Mouse (Mus musculus): ENCODE data around the gene Cdh4.

DNA sequence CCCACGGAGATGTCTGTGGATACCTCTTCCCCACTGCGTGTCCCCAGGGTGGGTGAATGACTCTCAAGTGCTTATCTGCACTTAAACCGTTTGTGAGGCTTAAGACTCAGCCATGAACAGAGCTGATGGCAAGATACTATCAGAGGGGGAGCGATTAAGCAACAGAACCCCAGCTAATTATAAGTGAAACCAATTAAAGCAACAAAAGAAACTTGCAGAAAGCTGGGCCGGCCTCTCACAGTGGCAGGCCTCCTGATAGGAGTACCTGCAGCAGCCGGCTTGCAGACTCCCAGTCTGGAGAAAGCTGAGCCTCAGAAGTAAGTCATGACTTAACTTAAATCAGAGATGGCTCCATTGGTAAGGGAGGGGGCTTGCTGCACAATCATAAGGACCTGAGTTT is 93.0 kb downstream of the Cdh4 start:
- TF ChIP-seq TAL1 (IDR thresholded peaks at IDR 0.05; ENCODE audit: low read length) = no peak
- no peak for TF ChIP-seq GATA1 (IDR thresholded peaks at IDR 0.05; ENCODE audit: low read length)

All from erythroblast, embryonic 14.5 days (primary cell).